Mouse (Mus musculus) neural tube, embryonic 13.5 days (tissue): ENCODE measurements around the gene Col26a1. TPM values are rescaled to one million over a fixed set of nuclear protein-coding genes. Genes with fewer than 3 reads are reported as not detected.

Experiments used
- ATAC-seq: fragments of 200-750 bp; cut with Nextera tagmentation; 2 replicates; pipeline ENCODE4 v1.8.0; 2017; ENCODE audit warnings: low read depth, mild to moderate bottlenecking, moderate TSS enrichment, moderate library complexity
- H3K27ac ChIP-seq: fragments of 300-500 bp; sonication (generic); replicated peaks from 2 replicates; pipeline ENCODE4 v1.5.1; 2015; ENCODE audit warnings: moderate library complexity, mild to moderate bottlenecking, inconsistent platforms
- H3K27me3 ChIP-seq: fragments of 300-500 bp; sonication (generic); 2 replicates; pipeline ENCODE4 v1.6.1; 2015; ENCODE audit warnings: mild to moderate bottlenecking, inconsistent platforms
- H3K36me3 ChIP-seq: fragments of 300-500 bp; sonication (generic); 2 replicates; pipeline ENCODE4 v1.6.1; 2015; ENCODE audit warnings: mild to moderate bottlenecking, inconsistent platforms
- H3K4me1 ChIP-seq: fragments of 300-500 bp; sonication (generic); replicated peaks from 2 replicates; pipeline ENCODE4 v1.6.1; 2015; ENCODE audit warnings: inconsistent platforms
- H3K4me2 ChIP-seq: fragments of 300-500 bp; sonication (generic); 2 replicates; pipeline ENCODE4 v1.6.1; 2015; ENCODE audit warnings: inconsistent platforms, mild to moderate bottlenecking, moderate library complexity
- H3K4me3 ChIP-seq: fragments of 300-500 bp; sonication (generic); 2 replicates; pipeline ENCODE4 v1.5.1; 2015; ENCODE audit warnings: mild to moderate bottlenecking, inconsistent platforms
- H3K9ac ChIP-seq: fragments of 300-500 bp; sonication (generic); 2 replicates; pipeline ENCODE4 v1.6.1; 2015; ENCODE audit warnings: moderate library complexity, mild to moderate bottlenecking, inconsistent platforms
- H3K9me3 ChIP-seq: fragments of 300-500 bp; sonication (generic); 2 replicates; pipeline ENCODE4 v1.6.1; 2016; ENCODE audit warnings: inconsistent platforms
- WGBS: fragments of 180-500 bp; shearing (Covaris S2); methylation state at CpG from one replicate; pipeline ENCODE4 v1.1.7; 2015; 5-methylcytosine and 5-hydroxymethylcytosine counted together
- polyA plus RNA-seq: library from polyadenylated mRNA; unstranded; fragments of >200 nt; fragmentation: Nextera tagmentation; extraction: Ambion mirVana; gene quantifications from 2 replicates; pipeline ENCODE4 v1.2.1, GENCODE M21; 2015

The Col26a1 gene
- polyA plus RNA-seq, 1 experiment from 2014 or later: 47.2 TPM

GRCm38 (mm10) chr5:136833053-136833452 is 50.0 kb downstream of the Col26a1 start:
- H3K4me3 ChIP-seq: no peak overlapping the region
- peaks cover 10% of the 10 kb centered on the region; the same call in 1 of the 2 replicates for H3K36me3 ChIP-seq
- 86% methylated on average over 3 of the region's 3 CpGs for WGBS
- no peaks in the 10 kb centered on the region for H3K9me3 ChIP-seq
- no peak overlapping the region for H3K27ac ChIP-seq
- no peak overlapping the region for H3K9ac ChIP-seq
- no peak for ATAC-seq
- H3K4me1 ChIP-seq: no peaks in the 10 kb centered on the region
- no peak overlapping the region for H3K4me2 ChIP-seq
- H3K27me3 ChIP-seq: no peaks in the 10 kb centered on the region

- Histone ChIP-seq H3K27ac (no peak overlapping the region), H3K36me3 (peaks cover 10% of the 10 kb centered on the region; the same call in 1 of the 2 replicates), H3K4me3 (no peak overlapping the region), H3K4me1 (no peaks in the 10 kb centered on the region), H3K4me2 (no peak overlapping the region), H3K9me3 (no peaks in the 10 kb centered on the region), H3K27me3 (no peaks in the 10 kb centered on the region), H3K9ac (no peak overlapping the region)
- WGBS: 67% methylated on average over 3 of the region's 3 CpGs
- no peak for ATAC-seq
These were observed 52.9 kb downstream of the Col26a1 start for GRCm38 (mm10) chr5:136830156-136830555.

GRCm38 (mm10) chr5:136821971-136822370 is 61.0 kb downstream of the Col26a1 start:
- ATAC-seq: no peak
- no peak overlapping the region for H3K27ac ChIP-seq
- H3K9me3 ChIP-seq: peaks cover 4% of the 10 kb centered on the region
- no peak overlapping the region for H3K4me3 ChIP-seq
- no peak overlapping the region for H3K4me2 ChIP-seq
- H3K9ac ChIP-seq: no peak overlapping the region
- H3K4me1 ChIP-seq: no peaks in the 10 kb centered on the region
- 76% methylated on average over 8 of the region's 8 CpGs for WGBS
- no peaks in the 10 kb centered on the region for H3K27me3 ChIP-seq
- H3K36me3 ChIP-seq: no peaks in the 10 kb centered on the region

GRCm38 (mm10) chr5:136820911-136821310 is 62.1 kb downstream of the Col26a1 start:
- WGBS: 86% methylated on average over 2 of the region's 2 CpGs
- Histone ChIP-seq H3K4me3 (no peak overlapping the region), H3K27me3 (no peaks in the 10 kb centered on the region), H3K4me2 (no peak overlapping the region), H3K4me1 (no peaks in the 10 kb centered on the region), H3K27ac (no peak overlapping the region), H3K9ac (no peak overlapping the region), H3K9me3 (peaks cover 4% of the 10 kb centered on the region), H3K36me3 (no peaks in the 10 kb centered on the region)
- ATAC-seq: no peak

GRCm38 (mm10) chr5:136819686-136820085 is 63.3 kb downstream of the Col26a1 start:
- Histone ChIP-seq H3K4me3 (no peak overlapping the region), H3K4me2 (no peak overlapping the region), H3K27ac (no peak overlapping the region), H3K9me3 (peaks cover 11% of the 10 kb centered on the region), H3K27me3 (no peaks in the 10 kb centered on the region), H3K36me3 (no peaks in the 10 kb centered on the region), H3K4me1 (no peaks in the 10 kb centered on the region), H3K9ac (no peak overlapping the region)
- 72% methylated on average over 11 of the region's 11 CpGs for WGBS
- ATAC-seq: no peak

GRCm38 (mm10) chr5:136810539-136811374 is 72.3 kb downstream of the Col26a1 start:
- 0 out of 2 replicates have a peak overlapping the region, but pooled peaks have one; percentile 9 for H3K4me2 ChIP-seq
- peaks cover 6% of the 10 kb centered on the region for H3K9me3 ChIP-seq
- no peaks in the 10 kb centered on the region for H3K27me3 ChIP-seq
- 61% methylated on average over 30 of the region's 30 CpGs for WGBS
- H3K9ac ChIP-seq: no peak overlapping the region
- H3K4me3 ChIP-seq: no peak overlapping the region
- H3K27ac ChIP-seq: peak overlapping the region; percentile 3; the same call in 1 of the 2 replicates
- no peak for ATAC-seq
- 0 out of 2 replicates have a peak, but pooled peaks cover 8% of the 10 kb centered on the region for H3K4me1 ChIP-seq
- no peaks in the 10 kb centered on the region for H3K36me3 ChIP-seq

- H3K9ac ChIP-seq: no peak overlapping the region
- no peak overlapping the region for H3K4me2 ChIP-seq
- no peak for ATAC-seq
- peaks cover 38% of the 10 kb centered on the region for H3K4me1 ChIP-seq
- no peak overlapping the region for H3K27ac ChIP-seq
- WGBS: 65% methylated on average over 16 of the region's 16 CpGs
- no peaks in the 10 kb centered on the region for H3K27me3 ChIP-seq
- H3K36me3 ChIP-seq: no peaks in the 10 kb centered on the region
- H3K4me3 ChIP-seq: no peak overlapping the region
- H3K9me3 ChIP-seq: no peaks in the 10 kb centered on the region
These were observed 76.5 kb downstream of the Col26a1 start for GRCm38 (mm10) chr5:136806379-136807056.

- Histone ChIP-seq H3K27me3 (no peaks in the 10 kb centered on the region), H3K9me3 (no peaks in the 10 kb centered on the region), H3K4me3 (no peak overlapping the region), H3K4me1 (peaks cover 31% of the 10 kb centered on the region), H3K9ac (no peak overlapping the region), H3K27ac (no peak overlapping the region), H3K4me2 (no peak overlapping the region), H3K36me3 (no peaks in the 10 kb centered on the region)
- WGBS: 84% methylated on average over 6 of the region's 6 CpGs
- no peak for ATAC-seq
These were observed 78.0 kb downstream of the Col26a1 start for GRCm38 (mm10) chr5:136805019-136805418.

GRCm38 (mm10) chr5:136804246-136804645 is 78.8 kb downstream of the Col26a1 start:
- H3K4me3 ChIP-seq: no peak overlapping the region
- WGBS: 25% methylated on average over 1 of the region's 1 CpGs
- H3K36me3 ChIP-seq: no peaks in the 10 kb centered on the region
- peaks cover 31% of the 10 kb centered on the region for H3K4me1 ChIP-seq
- H3K9me3 ChIP-seq: no peaks in the 10 kb centered on the region
- H3K9ac ChIP-seq: no peak overlapping the region
- H3K27me3 ChIP-seq: no peaks in the 10 kb centered on the region
- no peak for ATAC-seq
- no peak overlapping the region for H3K27ac ChIP-seq
- no peak overlapping the region for H3K4me2 ChIP-seq

GRCm38 (mm10) chr5:136802732-136803131 is 80.3 kb downstream of the Col26a1 start:
- no peak for ATAC-seq
- H3K4me2 ChIP-seq: peak overlapping the region; percentile 44
- H3K4me3 ChIP-seq: no peak overlapping the region
- peak overlapping the region; percentile 56 for H3K27ac ChIP-seq
- no peaks in the 10 kb centered on the region for H3K27me3 ChIP-seq
- H3K36me3 ChIP-seq: no peaks in the 10 kb centered on the region
- H3K4me1 ChIP-seq: peaks cover 31% of the 10 kb centered on the region
- 7% methylated on average over 17 of the region's 17 CpGs for WGBS
- H3K9ac ChIP-seq: peak overlapping the region; percentile 34; the same call in 1 of the 2 replicates
- no peaks in the 10 kb centered on the region for H3K9me3 ChIP-seq

- no peaks in the 10 kb centered on the region for H3K36me3 ChIP-seq
- no peaks in the 10 kb centered on the region for H3K9me3 ChIP-seq
- H3K9ac ChIP-seq: no peak overlapping the region
- 22% methylated on average over 2 of the region's 2 CpGs for WGBS
- no peak for ATAC-seq
- no peak overlapping the region for H3K27ac ChIP-seq
- no peaks in the 10 kb centered on the region for H3K27me3 ChIP-seq
- no peak overlapping the region for H3K4me2 ChIP-seq
- H3K4me3 ChIP-seq: no peak overlapping the region
- H3K4me1 ChIP-seq: peaks cover 6% of the 10 kb centered on the region; the same call in 1 of the 2 replicates
These were observed 86.1 kb downstream of the Col26a1 start for GRCm38 (mm10) chr5:136796917-136797316.

GRCm38 (mm10) chr5:136793807-136794206 is 89.2 kb downstream of the Col26a1 start:
- H3K27me3 ChIP-seq: no peaks in the 10 kb centered on the region
- WGBS: 89% methylated on average over 15 of the region's 15 CpGs
- H3K4me2 ChIP-seq: no peak overlapping the region
- peaks cover 11% of the 10 kb centered on the region for H3K4me1 ChIP-seq
- no peaks in the 10 kb centered on the region for H3K9me3 ChIP-seq
- no peak overlapping the region for H3K27ac ChIP-seq
- no peak overlapping the region for H3K9ac ChIP-seq
- ATAC-seq: no peak
- H3K36me3 ChIP-seq: no peaks in the 10 kb centered on the region
- no peak overlapping the region for H3K4me3 ChIP-seq
